Mouse (Mus musculus): ENCODE results near the gene Eef2kmt. TPM values are rescaled to one million over a fixed set of nuclear protein-coding genes. Genes with fewer than 3 reads are reported as not detected.
A peak's percentile ranks its signal among the peaks of the same experiment; 100 is the strongest.
"Not testable (repeated sequence)": the region's sequence is repeated elsewhere in the genome, so short reads cannot be mapped to it uniquely, and the experiment has no call there.

Gene Eef2kmt
- total RNA-seq, 2 experiments from 2014 or later, result 3.3 to 5.6 TPM

DNA sequence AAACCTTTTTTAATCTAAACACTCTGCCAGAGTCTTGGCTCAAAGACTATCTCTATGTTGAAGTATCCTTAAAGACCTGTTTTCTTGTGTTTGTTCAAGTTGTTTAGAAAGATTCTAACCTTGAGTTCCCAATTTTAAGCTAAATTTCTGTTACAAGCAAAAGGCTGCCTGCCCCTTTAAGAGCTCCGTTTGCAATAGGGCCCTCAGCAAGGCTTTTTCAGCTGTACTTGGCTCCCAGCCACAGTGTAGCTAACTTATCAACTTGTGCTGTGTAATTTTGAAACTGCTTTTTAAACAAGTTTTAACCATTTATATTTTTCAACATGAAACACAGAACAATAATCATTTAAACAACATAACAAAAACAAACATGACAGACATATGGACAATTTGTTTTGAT, 29.2 kb downstream of the Eef2kmt start:
- DNase-seq (ENCODE audit: extremely low spot score in 1 of 2, low spot score in 1 of 2), result not testable (repeated sequence)

- DNase-seq (ENCODE audit: extremely low spot score in 1 of 2, low spot score in 1 of 2), result no peak
Measured at GRCm38 (mm10) chr16:5222140-5222539, 33.6 kb downstream of the Eef2kmt start, which contains the start of gene AU021092. AU021092 (minus strand) TSS chr16:5222299.

GRCm38 (mm10) chr16:5221403-5221802, 34.4 kb downstream of the Eef2kmt start:
- no peak for DNase-seq (ENCODE audit: extremely low spot score in 1 of 2, low spot score in 1 of 2)

DNA sequence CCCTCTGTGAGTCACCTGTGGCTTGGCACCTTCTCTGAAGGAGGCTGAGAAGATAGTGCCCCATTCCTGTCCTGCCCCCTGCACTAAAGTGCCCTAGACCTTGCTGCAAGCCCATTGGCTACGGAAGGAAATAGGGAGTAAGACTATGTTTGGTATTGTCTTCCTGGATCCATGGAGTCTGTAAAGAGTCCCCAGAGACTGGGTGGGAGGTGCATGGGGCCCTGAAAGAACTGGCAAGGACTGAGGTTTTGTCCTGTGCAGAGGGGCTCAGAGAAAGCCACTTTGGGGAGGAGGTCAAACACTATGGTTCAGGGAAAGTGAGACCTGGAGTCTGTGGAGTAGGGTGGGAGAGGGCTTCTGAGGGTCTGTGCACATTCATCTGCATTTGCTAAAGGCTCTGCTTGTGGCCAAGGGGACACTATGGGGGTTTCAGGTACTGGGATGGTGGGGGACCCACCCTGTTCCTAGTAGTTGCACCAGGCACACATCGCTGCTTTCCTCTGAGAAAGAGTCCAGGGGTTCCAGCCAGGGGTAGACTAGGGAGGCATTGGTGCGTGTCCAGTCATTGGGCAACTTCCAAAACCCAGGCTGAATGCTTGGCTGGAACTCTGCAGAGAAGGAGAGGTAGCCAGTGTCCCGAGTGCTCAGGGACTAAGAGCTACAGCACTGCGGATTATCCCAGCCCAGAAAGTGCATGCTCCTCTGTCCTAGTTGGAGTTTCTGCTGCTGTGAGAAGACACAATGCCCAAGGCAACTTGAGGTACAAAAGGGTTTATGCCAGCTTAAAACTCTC, 38.2 kb downstream of the Eef2kmt start:
- DNase-seq (ENCODE audit: extremely low spot score in 1 of 2, low spot score in 1 of 2), result no peak

DNA sequence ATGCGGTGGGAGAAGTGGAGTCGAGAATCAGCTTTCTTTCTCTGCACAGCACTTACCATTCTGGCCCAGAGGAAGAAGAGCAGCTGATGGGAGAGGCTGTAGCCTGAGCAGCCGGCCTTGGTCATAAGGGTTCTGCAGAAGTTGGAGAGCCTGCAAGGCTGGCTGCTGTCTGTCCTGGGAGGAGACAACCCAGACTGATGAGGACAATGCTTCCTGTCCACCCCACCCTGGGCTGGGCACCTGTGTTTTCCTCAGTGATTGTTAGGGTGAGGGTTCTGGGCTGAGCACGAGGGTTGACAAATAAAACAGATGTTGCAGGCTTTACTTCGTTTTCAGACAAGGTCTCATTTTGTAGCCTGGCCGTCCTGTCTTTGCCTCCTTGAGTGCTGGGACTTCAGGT, 39.1 kb downstream of the Eef2kmt start:
- no peak for DNase-seq (ENCODE audit: extremely low spot score in 1 of 2, low spot score in 1 of 2)

- DNase-seq (ENCODE audit: extremely low spot score in 1 of 2, low spot score in 1 of 2), result no peak
Measured at GRCm38 (mm10) chr16:5214126-5214525, 41.7 kb downstream of the Eef2kmt start.

GRCm38 (mm10) chr16:5212150-5212549, 43.6 kb downstream of the Eef2kmt start:
- DNase-seq (ENCODE audit: extremely low spot score in 1 of 2, low spot score in 1 of 2), result no peak

- no peak for DNase-seq (ENCODE audit: extremely low spot score in 1 of 2, low spot score in 1 of 2)
Measured at GRCm38 (mm10) chr16:5210365-5210764, 45.4 kb downstream of the Eef2kmt start.

DNA sequence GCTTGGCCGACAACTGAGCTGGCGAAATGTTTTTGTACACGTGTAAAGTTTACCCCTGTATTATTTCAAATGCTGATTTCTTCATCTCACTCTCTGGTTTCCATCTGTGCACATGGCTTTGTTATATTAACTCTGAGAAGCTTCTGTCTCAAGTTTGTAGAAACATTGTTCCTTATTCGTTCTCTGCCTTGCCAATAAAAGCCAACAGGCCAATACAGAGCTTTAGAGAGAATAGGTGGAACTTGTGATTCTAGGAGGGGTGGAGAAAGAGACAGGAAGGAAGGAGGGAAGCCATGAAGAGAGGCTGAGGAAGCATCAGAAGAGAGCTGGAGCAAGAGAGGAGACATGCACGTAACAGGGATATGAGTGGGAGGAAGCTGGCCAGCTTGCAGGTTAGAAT, 49.7 kb downstream of the Eef2kmt start:
- DNase-seq (ENCODE audit: extremely low spot score in 1 of 2, low spot score in 1 of 2), result no peak

DNA sequence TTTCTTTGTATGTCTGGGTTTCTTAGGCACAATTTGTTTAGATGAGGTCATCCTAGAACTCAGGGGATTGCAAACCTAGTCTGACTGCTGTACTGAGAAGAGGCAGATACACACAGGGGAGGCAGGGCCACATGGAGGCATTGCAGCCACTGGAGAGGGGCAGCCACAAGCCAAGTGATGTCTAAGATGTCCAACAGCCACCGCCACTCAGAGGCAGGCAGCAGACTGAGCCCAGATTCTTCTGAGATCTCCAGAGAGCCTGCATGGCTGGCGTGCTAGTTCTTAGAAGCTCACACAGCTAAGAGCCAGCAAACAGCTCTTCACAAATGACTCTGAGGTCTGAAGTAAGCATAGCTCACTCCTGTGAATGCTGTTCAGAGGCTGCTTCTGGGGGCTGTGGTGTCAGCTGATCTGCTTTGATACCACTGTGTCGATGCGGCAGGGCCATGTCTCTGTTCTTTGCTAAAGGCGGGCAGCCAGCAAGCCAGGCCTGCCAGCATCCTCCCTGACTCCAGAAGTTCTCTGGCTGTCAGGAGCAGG, 50.3 kb downstream of the Eef2kmt start:
- no peak for DNase-seq (ENCODE audit: extremely low spot score in 1 of 2, low spot score in 1 of 2)

GRCm38 (mm10) chr16:5203668-5204433, 51.9 kb downstream of the Eef2kmt start, which contains the start of gene Nagpa:
Nagpa (minus strand) TSS chr16:5204012.
- peak; percentile 69 to 71 for DNase-seq (ENCODE audit: extremely low spot score in 1 of 2, low spot score in 1 of 2)

- DNase-seq (ENCODE audit: extremely low spot score in 1 of 2, low spot score in 1 of 2), result peak in 1 of 2 experiments; percentile 21
Measured at GRCm38 (mm10) chr16:5203200-5203599, 52.6 kb downstream of the Eef2kmt start.

DNA sequence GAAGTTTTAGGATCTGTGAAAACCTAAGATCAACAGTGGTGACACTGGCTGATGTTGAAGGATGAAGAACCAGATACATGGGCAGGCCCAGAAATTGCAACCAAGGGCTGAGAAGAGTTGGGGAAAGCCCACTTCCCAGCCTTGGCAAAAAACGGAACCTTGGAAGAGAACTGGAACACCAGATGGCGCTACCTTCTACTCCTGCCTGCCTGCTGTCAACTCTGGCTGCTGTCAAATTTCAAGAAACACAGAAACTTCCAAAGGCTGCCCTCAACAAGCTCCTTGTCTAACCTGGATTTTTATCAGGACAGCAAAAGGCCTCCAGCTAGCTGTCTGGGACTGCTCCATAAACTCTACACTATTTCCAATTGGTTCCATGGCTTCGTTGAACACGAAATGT, 53.1 kb downstream of the Eef2kmt start:
- DNase-seq (ENCODE audit: extremely low spot score in 1 of 2, low spot score in 1 of 2), result peak; percentile 32 to 52

- peak; percentile 28 to 62 for DNase-seq (ENCODE audit: extremely low spot score in 1 of 2, low spot score in 1 of 2)
Measured at GRCm38 (mm10) chr16:5195080-5195479, 60.7 kb downstream of the Eef2kmt start.

Small RNAs within 50 kb of the gene (microRNA-seq; reads per million reads assigned to microRNA genes)
- gene Gm23689 (0 reads per million in 2 experiments), gene Gm26095 (0 reads per million in 2 experiments), gene Mir6364 (0 reads per million in 2 experiments)

Other genes with a start within 250 kb of the Eef2kmt start
- not detected for gene Smim22, start 248.7 kb downstream of the Eef2kmt start, total RNA-seq (2021)
- gene Rogdi, start 242.4 kb downstream of the Eef2kmt start, total RNA-seq (2021), result 100 to 1,000 TPM; 361 to 407 TPM
- gene Glyr1, start 206.1 kb downstream of the Eef2kmt start, total RNA-seq (2021), result 100 to 1,000 TPM; 135 to 138 TPM
- 10 to 100 TPM; 41.4 to 42.1 TPM for gene Ubn1, start 205.9 kb downstream of the Eef2kmt start, total RNA-seq (2021)
- gene Ppl, start 123.6 kb downstream of the Eef2kmt start, total RNA-seq (2021), result 1 to 10 TPM; 1.3 to 1.6 TPM
- 1 to 10 TPM; 5.8 to 6.7 TPM for gene Sec14l5, start 108.9 kb downstream of the Eef2kmt start, total RNA-seq (2021)
- gene Nagpa, start 52.0 kb downstream of the Eef2kmt start, total RNA-seq (2021), result 10 to 100 TPM in 1 of 2 experiments, 1 to 10 TPM in 1; 9.7 to 12.9 TPM
- 1 to 10 TPM; 4.8 to 5.9 TPM for gene AU021092, start 33.7 kb downstream of the Eef2kmt start, total RNA-seq (2021)
- 10 to 100 TPM; 27.1 to 31.7 TPM for gene Alg1, start 22.4 kb downstream of the Eef2kmt start, total RNA-seq (2021)

All from layer of hippocampus, postnatal 25 days (tissue).